Mouse (Mus musculus): ENCODE measurements around the gene Gabbr2. TPM values are rescaled to one million over a fixed set of nuclear protein-coding genes. Genes with fewer than 3 reads are reported as not detected.
A peak's percentile ranks its signal among the peaks of the same experiment; 100 is the strongest.

Gabbr2 gene
- polyA plus RNA-seq, 1 experiment from 2014 or later, result 12.7 TPM

DNA sequence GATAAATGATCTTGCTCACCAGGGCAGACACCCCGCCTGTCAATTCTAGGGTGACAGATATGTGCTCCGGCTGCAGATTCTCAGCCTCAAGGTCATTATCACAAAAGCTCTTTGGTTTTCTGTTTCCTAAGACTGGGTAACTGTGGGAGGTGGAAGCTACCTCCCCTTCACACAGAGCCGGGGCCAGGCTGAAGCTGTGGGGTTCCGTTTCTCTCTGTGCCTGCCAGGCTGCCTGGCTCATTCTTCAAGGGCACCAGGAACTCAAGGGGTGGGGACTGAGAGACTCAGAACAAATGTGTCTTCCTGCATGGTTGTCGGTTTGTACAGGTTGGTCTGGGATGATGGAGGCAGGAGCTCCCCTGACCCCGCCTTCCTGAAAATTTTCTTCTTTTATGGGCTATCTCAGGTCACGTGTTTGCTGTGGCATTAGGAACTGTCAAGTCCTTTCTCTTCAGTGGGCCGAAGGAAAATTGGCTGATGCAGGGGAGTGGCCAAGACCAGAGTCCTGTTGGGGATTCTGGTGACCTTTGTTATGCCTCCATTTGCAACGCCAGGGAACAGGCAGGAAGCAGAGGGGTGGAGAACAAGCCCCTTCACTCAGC is 254.7 kb downstream of the Gabbr2 start:
- no peak for ATAC-seq (replicated peaks)
- H3K36me3 ChIP-seq (replicated peaks), result no peaks in the 10 kb centered on the region
- peaks cover 24% of the 10 kb centered on the region for H3K4me1 ChIP-seq
- 0 out of 2 replicates have a peak, but pooled peaks cover 4% of the 10 kb centered on the region for H3K27me3 ChIP-seq (replicated peaks)
- no peak overlapping the region for H3K9ac ChIP-seq
- H3K27ac ChIP-seq, result peak overlapping the region; percentile 45; the same call in 1 of the 2 replicates
- WGBS, result 38% methylated on average over 9 of the region's 9 CpGs
- H3K4me2 ChIP-seq, result no peak overlapping the region
- no peak overlapping the region for H3K4me3 ChIP-seq
- H3K9me3 ChIP-seq, result no peaks in the 10 kb centered on the region

DNA sequence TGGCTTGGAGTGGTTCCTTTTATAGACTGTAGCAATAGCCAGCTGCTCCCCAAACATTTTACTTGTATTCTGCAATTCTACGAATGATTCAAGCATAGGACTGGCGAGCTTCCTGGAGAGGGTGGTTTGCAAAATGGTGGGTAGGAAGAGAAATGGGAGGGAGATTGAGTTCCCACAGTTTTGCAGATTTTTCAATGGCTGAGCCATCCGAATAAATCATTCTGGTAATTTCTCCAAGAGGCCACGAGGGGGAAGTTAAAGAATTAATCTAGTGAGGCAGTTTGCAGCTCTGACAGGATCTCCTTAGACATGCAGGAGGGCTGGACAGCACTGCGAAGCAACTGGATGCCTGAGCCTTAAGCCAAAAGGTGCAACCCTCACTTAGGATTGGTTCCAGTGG is 256.8 kb downstream of the Gabbr2 start:
- H3K36me3 ChIP-seq (replicated peaks), result no peaks in the 10 kb centered on the region
- peaks cover 30% of the 10 kb centered on the region for H3K4me1 ChIP-seq
- no peak overlapping the region for H3K4me3 ChIP-seq
- H3K27me3 ChIP-seq (replicated peaks), result 0 out of 2 replicates have a peak, but pooled peaks cover 4% of the 10 kb centered on the region
- ATAC-seq (replicated peaks), result no peak
- WGBS, result 59% methylated on average over 5 of the region's 5 CpGs
- H3K27ac ChIP-seq, result no peak overlapping the region
- no peak overlapping the region for H3K9ac ChIP-seq
- H3K9me3 ChIP-seq, result no peaks in the 10 kb centered on the region
- H3K4me2 ChIP-seq, result no peak overlapping the region

DNA sequence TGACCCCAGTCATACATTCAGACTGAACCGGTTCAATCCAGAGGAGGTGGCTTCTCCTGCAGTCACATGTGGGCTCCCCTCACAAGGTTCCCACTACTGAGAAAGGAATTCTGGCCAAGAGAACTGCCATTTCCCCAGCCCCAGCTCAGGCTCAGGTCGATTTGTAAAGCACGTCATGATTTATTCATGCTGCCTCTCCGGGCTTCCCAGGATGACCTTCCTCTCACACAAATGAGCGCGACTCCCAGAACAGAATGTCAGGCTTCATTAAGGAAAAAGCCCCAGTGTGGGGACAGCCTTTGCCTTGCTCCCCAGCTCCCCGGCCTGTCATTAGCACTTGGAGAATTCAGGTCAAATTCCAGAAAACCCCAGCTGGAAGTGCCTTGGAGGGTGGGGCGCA is 260.1 kb downstream of the Gabbr2 start:
- peak overlapping the region; percentile 70 for H3K27ac ChIP-seq
- ATAC-seq (replicated peaks), result peak; percentile 43
- 0 out of 2 replicates have a peak, but pooled peaks cover 4% of the 10 kb centered on the region for H3K27me3 ChIP-seq (replicated peaks)
- no peaks in the 10 kb centered on the region for H3K9me3 ChIP-seq
- no peak overlapping the region for H3K4me2 ChIP-seq
- H3K4me1 ChIP-seq, result peaks cover 52% of the 10 kb centered on the region
- H3K9ac ChIP-seq, result no peak overlapping the region
- no peak overlapping the region for H3K4me3 ChIP-seq
- H3K36me3 ChIP-seq (replicated peaks), result no peaks in the 10 kb centered on the region
- 8% methylated on average over 8 of the region's 8 CpGs for WGBS

DNA sequence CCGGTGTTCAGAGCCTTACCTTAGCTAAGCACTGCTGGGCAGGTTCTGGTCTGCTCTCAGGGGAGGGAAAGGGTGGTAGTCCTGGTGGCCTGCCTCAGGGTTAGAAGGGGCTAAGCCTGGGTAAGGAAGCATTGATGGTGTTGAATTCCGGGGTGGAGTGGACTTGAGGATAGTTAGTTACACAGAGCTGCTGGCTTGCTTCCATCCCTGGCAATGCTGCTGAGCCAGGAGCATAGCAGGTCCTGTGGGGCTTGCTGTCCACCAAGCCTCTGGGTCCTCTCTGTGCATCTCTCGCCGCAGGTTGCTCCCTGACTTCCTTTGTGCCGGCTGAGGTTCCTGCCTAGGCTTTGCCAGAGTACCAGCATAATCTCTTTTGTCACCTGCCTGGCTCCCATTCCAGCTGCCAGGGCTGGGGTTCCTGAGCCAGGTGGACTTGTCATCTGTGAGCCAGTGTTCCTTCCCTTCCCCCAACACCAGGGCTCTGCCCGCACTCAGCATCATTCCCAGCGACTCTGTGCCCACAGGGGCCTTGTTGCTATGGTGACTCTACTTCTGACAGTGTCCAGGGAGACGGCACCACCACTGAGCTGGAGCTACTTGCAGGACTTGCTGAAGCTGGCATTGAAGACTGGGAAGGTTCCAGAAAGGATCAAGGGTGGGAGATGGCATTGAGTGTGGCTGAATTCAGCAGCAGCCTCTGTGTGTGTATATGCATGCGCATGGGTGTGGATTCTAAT is 262.2 kb downstream of the Gabbr2 start:
- Histone ChIP-seq H3K27me3 (replicated peaks) (0 out of 2 replicates have a peak, but pooled peaks cover 4% of the 10 kb centered on the region), H3K36me3 (replicated peaks) (no peaks in the 10 kb centered on the region), H3K27ac (peak overlapping the region; percentile 51), H3K9ac (no peak overlapping the region), H3K9me3 (no peaks in the 10 kb centered on the region), H3K4me1 (peaks cover 48% of the 10 kb centered on the region), H3K4me3 (no peak overlapping the region), H3K4me2 (no peak overlapping the region)
- peak; percentile 54 for ATAC-seq (replicated peaks)
- 37% methylated on average over 9 of the region's 9 CpGs for WGBS

DNA sequence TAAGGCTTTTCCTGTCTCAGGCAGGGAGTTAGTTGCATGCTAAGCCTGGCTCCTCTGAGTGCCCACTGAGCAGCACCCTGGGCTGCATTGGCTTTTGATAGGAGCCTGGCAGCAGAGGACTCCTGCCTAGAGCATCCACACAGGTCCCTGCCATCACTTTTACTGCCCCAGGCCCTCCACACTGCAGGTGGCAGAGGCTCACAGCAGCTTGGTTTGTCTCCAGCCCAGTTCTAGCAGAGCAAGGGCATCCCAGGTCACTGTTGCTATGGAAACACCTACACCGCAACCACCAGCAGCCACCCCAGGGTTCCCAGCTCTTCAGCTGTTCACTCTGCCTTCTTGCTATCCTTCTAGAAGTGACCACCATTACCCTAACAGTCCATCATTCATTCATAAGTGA is 263.4 kb downstream of the Gabbr2 start:
- Histone ChIP-seq H3K9me3 (no peaks in the 10 kb centered on the region), H3K27ac (peak overlapping the region; percentile 68), H3K36me3 (replicated peaks) (no peaks in the 10 kb centered on the region), H3K4me3 (no peak overlapping the region), H3K4me2 (no peak overlapping the region), H3K27me3 (replicated peaks) (no peaks in the 10 kb centered on the region), H3K4me1 (peaks cover 48% of the 10 kb centered on the region), H3K9ac (no peak overlapping the region)
- 16% methylated on average over 1 of the region's 1 CpGs for WGBS
- ATAC-seq (replicated peaks), result peak; percentile 40

DNA sequence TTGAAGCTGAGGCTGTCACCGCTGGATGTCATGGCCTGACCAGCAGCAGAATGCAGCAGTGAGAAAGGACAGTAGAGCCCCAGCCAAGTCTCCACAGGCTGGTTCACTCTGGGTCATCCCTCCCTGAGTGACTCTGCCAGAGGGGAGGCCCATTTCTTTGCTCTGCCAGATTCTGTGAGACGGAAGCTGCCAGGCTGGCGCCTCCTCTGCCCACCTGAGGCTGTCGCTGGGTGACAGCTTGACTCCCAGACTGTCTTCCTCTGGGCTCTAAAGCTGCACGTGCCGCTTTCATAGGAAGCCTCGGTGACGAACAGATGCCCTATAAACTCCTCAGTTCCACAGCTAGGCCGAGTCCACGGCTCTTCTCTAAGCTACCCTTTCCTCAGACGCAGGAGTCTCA is 264.5 kb downstream of the Gabbr2 start:
- Histone ChIP-seq H3K4me1 (peaks cover 45% of the 10 kb centered on the region), H3K9ac (no peak overlapping the region), H3K36me3 (replicated peaks) (no peaks in the 10 kb centered on the region), H3K27me3 (replicated peaks) (no peaks in the 10 kb centered on the region), H3K27ac (no peak overlapping the region), H3K9me3 (no peaks in the 10 kb centered on the region), H3K4me3 (no peak overlapping the region), H3K4me2 (no peak overlapping the region)
- no peak for ATAC-seq (replicated peaks)
- 81% methylated on average over 11 of the region's 11 CpGs for WGBS

DNA sequence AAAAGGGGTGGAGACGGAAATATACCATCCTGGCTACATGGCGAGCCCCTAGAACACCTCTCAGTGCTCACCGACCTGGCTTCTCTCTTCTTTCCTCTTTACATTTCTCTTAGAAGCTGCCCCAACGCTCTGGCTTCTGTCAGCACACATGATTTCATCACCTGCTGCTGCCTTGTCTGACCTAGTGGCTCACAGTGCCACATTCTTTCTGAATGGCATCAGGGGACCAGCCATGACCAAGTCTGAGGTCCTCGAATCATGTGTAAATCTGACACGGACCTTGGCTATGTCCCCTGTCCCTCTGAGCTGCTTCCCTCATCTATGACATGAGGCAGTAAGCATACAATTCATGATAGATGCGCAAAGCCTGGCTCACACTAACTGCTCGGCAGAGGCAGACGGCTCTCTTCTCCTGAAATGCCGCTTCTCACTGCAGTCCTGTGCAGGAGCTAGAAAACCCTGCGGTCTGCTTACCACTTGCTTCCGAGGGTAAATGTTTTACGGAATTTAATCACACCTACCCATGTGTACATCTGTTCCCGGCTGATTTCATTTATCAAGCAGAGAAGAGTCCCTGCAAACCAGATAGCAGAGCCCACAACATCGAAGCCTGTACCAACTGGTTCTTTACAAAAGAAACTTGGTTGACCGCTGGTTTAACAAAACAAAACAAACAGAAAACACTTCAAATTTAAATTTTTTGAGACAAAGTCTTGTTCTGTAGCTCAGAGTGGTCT is 270.7 kb downstream of the Gabbr2 start:
- Histone ChIP-seq H3K27ac (no peak overlapping the region), H3K27me3 (replicated peaks) (no peaks in the 10 kb centered on the region), H3K36me3 (replicated peaks) (no peaks in the 10 kb centered on the region), H3K4me1 (peaks cover 16% of the 10 kb centered on the region), H3K4me2 (no peak overlapping the region), H3K9me3 (no peaks in the 10 kb centered on the region), H3K9ac (no peak overlapping the region), H3K4me3 (no peak overlapping the region)
- 85% methylated on average over 16 of the region's 16 CpGs for WGBS
- ATAC-seq (replicated peaks), result no peak

DNA sequence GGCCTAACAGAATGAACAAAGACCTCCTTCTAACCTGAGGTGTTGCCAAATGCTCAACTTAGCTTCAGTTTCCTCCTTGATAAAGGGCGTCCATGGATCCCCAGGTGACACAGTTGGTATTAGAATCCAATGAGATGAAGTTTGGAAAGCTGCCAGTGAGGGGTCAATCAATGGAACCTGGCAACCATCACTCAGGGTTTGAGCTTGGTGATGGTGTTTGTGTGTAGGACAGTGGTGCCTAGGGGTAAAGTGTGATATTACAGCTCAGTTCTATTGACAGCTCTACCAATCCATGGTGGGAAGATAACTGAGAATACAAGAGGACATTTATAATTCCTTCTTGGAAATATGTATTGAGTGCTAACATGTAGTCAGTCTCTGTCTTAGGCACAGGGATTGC is 271.6 kb downstream of the Gabbr2 start:
- no peak for ATAC-seq (replicated peaks)
- 77% methylated on average over 1 of the region's 1 CpGs for WGBS
- H3K27ac ChIP-seq, result no peak overlapping the region
- peaks cover 16% of the 10 kb centered on the region for H3K4me1 ChIP-seq
- H3K36me3 ChIP-seq (replicated peaks), result no peaks in the 10 kb centered on the region
- no peak overlapping the region for H3K4me2 ChIP-seq
- H3K9ac ChIP-seq, result no peak overlapping the region
- no peaks in the 10 kb centered on the region for H3K27me3 ChIP-seq (replicated peaks)
- H3K4me3 ChIP-seq, result no peak overlapping the region
- no peaks in the 10 kb centered on the region for H3K9me3 ChIP-seq

DNA sequence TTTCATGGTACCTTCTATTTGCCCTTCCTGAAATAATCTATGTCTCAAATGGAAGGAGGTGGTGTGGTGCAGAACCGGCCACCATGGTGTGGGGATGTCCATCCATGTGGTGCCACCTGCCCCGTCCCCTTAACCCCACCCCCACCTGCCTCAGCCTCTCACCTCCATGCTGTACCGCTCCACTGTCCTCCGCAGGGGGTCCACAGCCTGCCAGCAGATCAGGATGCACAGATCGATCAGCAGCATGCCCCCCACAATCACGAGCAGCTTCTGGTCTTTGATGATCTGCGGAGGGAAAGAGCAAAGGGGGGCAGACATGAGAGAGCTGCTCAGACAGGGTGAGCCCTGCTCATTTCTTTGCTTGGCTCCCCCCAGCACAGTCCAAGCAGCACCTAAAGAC is 273.0 kb downstream of the Gabbr2 start:
- Histone ChIP-seq H3K9ac (no peak overlapping the region), H3K9me3 (no peaks in the 10 kb centered on the region), H3K4me1 (peaks cover 16% of the 10 kb centered on the region), H3K27ac (no peak overlapping the region), H3K4me3 (no peak overlapping the region), H3K27me3 (replicated peaks) (no peaks in the 10 kb centered on the region), H3K36me3 (replicated peaks) (peaks cover 4% of the 10 kb centered on the region; the same call in 1 of the 2 replicates), H3K4me2 (no peak overlapping the region)
- WGBS, result 40% methylated on average over 7 of the region's 7 CpGs
- ATAC-seq (replicated peaks), result 0 out of 2 replicates have a peak, but pooled peaks have one; percentile 27

DNA sequence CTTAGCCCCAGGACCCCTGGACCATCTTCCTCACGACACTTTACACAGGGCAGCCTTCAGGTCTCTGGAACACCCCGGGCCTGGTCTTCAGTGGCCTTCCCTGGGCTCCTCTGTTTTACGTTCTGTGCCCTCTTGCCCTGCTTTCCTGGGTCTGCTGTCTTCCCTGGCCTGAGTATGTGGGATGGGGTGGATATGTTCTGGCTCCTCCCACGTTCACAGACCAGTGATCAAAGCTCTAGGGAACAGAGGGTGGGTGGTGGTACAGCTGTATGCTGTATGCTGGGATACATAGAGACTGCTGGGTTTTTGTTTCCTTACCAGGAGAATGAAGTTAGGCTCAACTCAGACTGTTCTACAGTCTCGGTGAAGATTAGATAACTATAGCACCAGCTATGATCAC is 274.5 kb downstream of the Gabbr2 start:
- Histone ChIP-seq H3K27ac (no peak overlapping the region), H3K4me1 (peaks cover 16% of the 10 kb centered on the region), H3K4me3 (no peak overlapping the region), H3K9ac (no peak overlapping the region), H3K36me3 (replicated peaks) (peaks cover 10% of the 10 kb centered on the region; the same call in 1 of the 2 replicates), H3K4me2 (no peak overlapping the region), H3K9me3 (no peaks in the 10 kb centered on the region), H3K27me3 (replicated peaks) (no peaks in the 10 kb centered on the region)
- 16% methylated on average over 5 of the region's 5 CpGs for WGBS
- ATAC-seq (replicated peaks), result peak; percentile 21; the same call in 1 of the 2 replicates

DNA sequence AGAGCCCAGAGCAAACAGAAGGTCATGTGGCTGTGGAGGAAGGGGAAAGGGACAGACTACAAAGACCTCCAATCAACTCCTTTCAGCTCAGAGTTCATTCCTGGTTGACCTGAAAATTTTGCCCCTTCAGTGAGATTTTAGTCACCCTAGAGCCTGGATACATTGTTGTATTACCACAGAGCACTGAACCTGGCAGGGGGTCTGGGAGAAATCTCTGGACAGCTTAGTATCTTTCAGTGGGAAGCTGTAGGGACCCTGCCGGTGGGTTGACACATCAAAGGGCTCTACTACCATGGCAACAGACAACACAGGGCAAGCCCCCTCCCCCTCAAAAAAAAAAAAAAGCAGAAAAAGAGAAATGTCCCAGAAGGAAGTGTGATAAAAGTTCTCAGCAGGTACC is 275.3 kb downstream of the Gabbr2 start:
- Histone ChIP-seq H3K4me3 (no peak overlapping the region), H3K4me1 (peaks cover 19% of the 10 kb centered on the region), H3K27me3 (replicated peaks) (no peaks in the 10 kb centered on the region), H3K9ac (no peak overlapping the region), H3K9me3 (no peaks in the 10 kb centered on the region), H3K4me2 (no peak overlapping the region), H3K27ac (no peak overlapping the region), H3K36me3 (replicated peaks) (peaks cover 10% of the 10 kb centered on the region; the same call in 1 of the 2 replicates)
- peak; percentile 73 for ATAC-seq (replicated peaks)
- WGBS, result 0% methylated on average over 1 of the region's 1 CpGs

DNA sequence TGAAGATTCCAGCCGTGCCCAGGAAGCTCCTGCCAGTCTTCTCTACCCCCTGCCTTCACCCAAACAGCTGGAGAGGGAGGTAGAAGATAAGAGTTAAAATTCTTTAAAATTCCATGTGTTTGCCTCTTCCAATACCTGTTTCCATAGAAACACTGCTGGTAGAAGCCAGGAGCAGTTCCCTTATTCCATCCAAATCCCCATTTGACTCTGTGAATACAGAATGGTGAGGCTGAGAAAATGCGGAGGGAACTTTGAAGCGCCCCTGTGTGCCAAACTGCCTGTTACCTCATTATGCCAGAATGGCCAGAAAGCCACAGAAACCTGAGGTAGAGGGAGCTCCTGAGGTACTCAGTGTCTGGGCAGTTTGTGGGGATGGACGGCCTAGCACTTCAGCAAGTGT is 281.1 kb downstream of the Gabbr2 start:
- peak; percentile 62 for ATAC-seq (replicated peaks)
- H3K9ac ChIP-seq, result no peak overlapping the region
- no peak overlapping the region for H3K4me3 ChIP-seq
- H3K36me3 ChIP-seq (replicated peaks), result peaks cover 10% of the 10 kb centered on the region; the same call in 1 of the 2 replicates
- H3K4me1 ChIP-seq, result peaks cover 21% of the 10 kb centered on the region
- H3K27ac ChIP-seq, result peak overlapping the region; percentile 74
- 52% methylated on average over 4 of the region's 4 CpGs for WGBS
- H3K9me3 ChIP-seq, result no peaks in the 10 kb centered on the region
- H3K27me3 ChIP-seq (replicated peaks), result no peaks in the 10 kb centered on the region
- H3K4me2 ChIP-seq, result no peak overlapping the region

Measured in midbrain, embryonic 15.5 days (tissue).